Mouse (Mus musculus): ENCODE measurements around the gene Nlrp3. TPM values are rescaled to one million over a fixed set of nuclear protein-coding genes. Genes with fewer than 3 reads are reported as not detected.

Gene Nlrp3
- 0.56 and 0.64 TPM in 2 replicates for total RNA-seq (2021)
- long read RNA-seq, experiment 1, result 0 reads
- long read RNA-seq, experiment 2, result 0 reads

- DNase-seq, result no peak
Observed at GRCm38 (mm10) chr11:59541324-59541723, at the start of gene Nlrp3. Gene Nlrp3, plus strand, starts transcription at chr11:59541568.

- no peak for DNase-seq
Observed at GRCm38 (mm10) chr11:59496672-59497310, 44.6 kb upstream of the Nlrp3 start.

- no peak for DNase-seq
Observed at GRCm38 (mm10) chr11:59497747-59498146, 43.6 kb upstream of the Nlrp3 start.

- no peak for DNase-seq
Observed at GRCm38 (mm10) chr11:59501978-59502700, 39.2 kb upstream of the Nlrp3 start.

- peak; percentile 73 for DNase-seq
Observed at GRCm38 (mm10) chr11:59505351-59505838, 36.0 kb upstream of the Nlrp3 start.

- DNase-seq, result peak; percentile 95
Observed at GRCm38 (mm10) chr11:59505839-59506712, 35.3 kb upstream of the Nlrp3 start.

GRCm38 (mm10) chr11:59506713-59507074 lies 34.7 kb upstream of the Nlrp3 start:
- no peak for DNase-seq

- no peak for DNase-seq
Observed at GRCm38 (mm10) chr11:59511558-59511957, 29.8 kb upstream of the Nlrp3 start.

- no peak for DNase-seq
Observed at GRCm38 (mm10) chr11:59512733-59513132, 28.6 kb upstream of the Nlrp3 start.

- no peak for DNase-seq
Observed at GRCm38 (mm10) chr11:59513556-59513955, 27.8 kb upstream of the Nlrp3 start.

GRCm38 (mm10) chr11:59514381-59514780 lies 27.0 kb upstream of the Nlrp3 start:
- DNase-seq, result no peak

GRCm38 (mm10) chr11:59514789-59515188 lies 26.6 kb upstream of the Nlrp3 start:
- no peak for DNase-seq

- no peak for DNase-seq
Observed at GRCm38 (mm10) chr11:59517441-59517840, 23.9 kb upstream of the Nlrp3 start.

GRCm38 (mm10) chr11:59518226-59518625 lies 23.1 kb upstream of the Nlrp3 start:
- no peak for DNase-seq

- no peak for DNase-seq
Observed at GRCm38 (mm10) chr11:59519741-59520495, 21.4 kb upstream of the Nlrp3 start.

- no peak for DNase-seq
Observed at GRCm38 (mm10) chr11:59524150-59524549, 17.2 kb upstream of the Nlrp3 start.

GRCm38 (mm10) chr11:59525237-59525636 lies 16.1 kb upstream of the Nlrp3 start:
- DNase-seq, result peak; percentile 87

- DNase-seq, result peak; percentile 65
Observed at GRCm38 (mm10) chr11:59526472-59527080, 14.8 kb upstream of the Nlrp3 start, which contains the start of gene Zkscan17. Gene Zkscan17, minus strand, starts transcription at chr11:59526751.

GRCm38 (mm10) chr11:59530221-59530620 lies 11.1 kb upstream of the Nlrp3 start:
- no peak for DNase-seq

GRCm38 (mm10) chr11:59530870-59531535 lies 10.4 kb upstream of the Nlrp3 start:
- DNase-seq, result no peak

- DNase-seq, result no peak
Observed at GRCm38 (mm10) chr11:59531562-59531961, 9.8 kb upstream of the Nlrp3 start.

Data from adrenal gland, postnatal 14 days (tissue).